Mouse (Mus musculus): ENCODE measurements around the gene Tmem91.

GRCm38 (mm10) chr7:25677013-25677412, 2.0 kb upstream of the Tmem91 start:
- TF ChIP-seq CTCF (IDR thresholded peaks at IDR 0.05; ENCODE audit: borderline replicate concordance, insufficient read depth, low read length) (no peak), POLR2A (IDR thresholded peaks at IDR 0.05; ENCODE audit: low read depth, low read length) (no peak)

Data from embryonic fibroblast, embryonic 13.5 days (primary cell).